Mouse (Mus musculus) kidney, embryonic 16.5 days (tissue): ENCODE results near the gene Dlx6. TPM values are rescaled to one million over a fixed set of nuclear protein-coding genes. Genes with fewer than 3 reads are reported as not detected.

Experiments
- ATAC-seq: fragments of 200-750 bp; cut with Nextera tagmentation; 2 replicates; pipeline ENCODE4 v1.8.0; 2017; ENCODE audit warnings: moderate TSS enrichment; ENCODE audit not compliant: low FRiP score, low TSS enrichment
- H3K27ac ChIP-seq: fragments of 300-500 bp; sonication (generic); 2 replicates; pipeline ENCODE4 v1.5.1; 2014; ENCODE audit warnings: low read length
- H3K27me3 ChIP-seq: fragments of 300-500 bp; sonication (generic); 2 replicates; pipeline ENCODE4 v1.6.1; 2014; ENCODE audit warnings: low read length, control low read depth, mixed read lengths; ENCODE audit not compliant: insufficient read depth
- H3K36me3 ChIP-seq: fragments of 300-500 bp; sonication (generic); 2 replicates; pipeline ENCODE4 v1.6.1; 2014; ENCODE audit warnings: low read length, control low read depth, mixed read lengths; ENCODE audit not compliant: insufficient read depth
- H3K4me1 ChIP-seq: fragments of 300-500 bp; sonication (generic); 2 replicates; pipeline ENCODE4 v1.6.1; 2014; ENCODE audit warnings: low read length, control low read depth, mixed read lengths; ENCODE audit not compliant: insufficient read depth
- H3K4me2 ChIP-seq: fragments of 300-500 bp; sonication (generic); replicated peaks from 2 replicates; pipeline ENCODE4 v1.6.1; 2014; ENCODE audit warnings: low read depth, low read length
- H3K4me3 ChIP-seq: fragments of 300-500 bp; sonication (generic); 2 replicates; pipeline ENCODE4 v1.5.1; 2014; ENCODE audit warnings: mild to moderate bottlenecking, low read length
- H3K9ac ChIP-seq: fragments of 300-500 bp; sonication (generic); replicated peaks from 2 replicates; pipeline ENCODE4 v1.6.1; 2014; ENCODE audit warnings: low read length
- H3K9me3 ChIP-seq: fragments of 300-500 bp; sonication (generic); 2 replicates; pipeline ENCODE4 v1.6.1; 2016; ENCODE audit warnings: low read length, control low read depth
- WGBS: fragments of 180-500 bp; shearing (Covaris S2); extraction: QIAGEN DNeasy Blood & Tissue Kit; methylation state at CpG from one replicate; pipeline ENCODE4 v1.1.7; 2014; 5-methylcytosine and 5-hydroxymethylcytosine counted together
- polyA plus RNA-seq: library from polyadenylated mRNA; unstranded; fragments of >200 nt; fragmentation: Nextera tagmentation; extraction: Ambion mirVana; gene quantifications from 2 replicates; pipeline ENCODE4 v1.2.1, GENCODE M21; 2015

Gene Dlx6
- polyA plus RNA-seq, 1 experiment from 2014 or later, result not detected

DNA sequence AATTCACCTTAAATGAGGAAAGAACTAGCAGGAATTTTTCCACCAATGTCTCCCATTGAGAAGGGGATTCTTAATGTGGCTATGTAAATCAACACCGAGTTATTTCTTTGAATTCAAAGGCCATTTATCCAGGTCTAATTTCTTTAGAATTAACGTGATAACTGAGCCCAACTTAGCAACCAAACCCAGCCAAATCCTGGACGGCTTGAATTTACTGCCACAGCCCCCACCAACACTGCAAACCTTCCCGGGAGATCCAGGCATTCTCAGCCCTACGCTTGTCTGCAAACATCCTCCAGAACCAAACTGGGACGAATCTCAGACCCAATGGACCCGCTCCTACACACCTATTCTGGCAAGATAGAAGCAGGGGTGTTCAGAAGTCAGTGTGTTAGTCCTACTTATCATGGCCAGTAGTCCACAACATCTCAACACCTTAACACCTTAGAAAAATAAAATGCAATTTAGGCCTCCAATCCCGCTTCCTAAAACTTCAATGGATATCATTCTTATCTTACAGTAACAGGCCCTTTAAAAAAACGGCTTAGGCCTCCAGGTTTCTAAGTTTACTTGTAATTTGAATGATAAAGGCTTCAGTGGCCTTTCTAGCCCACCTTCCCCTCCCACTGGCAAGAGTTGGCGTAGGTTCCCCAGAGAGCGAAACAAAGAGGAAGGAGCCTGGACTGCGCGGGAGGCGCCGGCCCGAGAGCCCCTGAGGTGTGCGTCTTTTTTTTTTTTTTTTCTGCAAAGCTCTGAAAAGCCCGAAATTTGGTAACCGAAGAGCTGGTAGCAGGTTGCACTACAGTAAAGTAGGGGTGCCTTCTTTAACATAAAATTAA is 3.8 kb upstream of the Dlx6 start:
- H3K4me1 ChIP-seq, result peaks cover 26% of the 10 kb centered on the region
- no peak overlapping the region for H3K9ac ChIP-seq
- H3K27ac ChIP-seq, result no peak overlapping the region
- no peak overlapping the region for H3K4me2 ChIP-seq
- WGBS, result 2% methylated on average over 19 of the region's 19 CpGs
- peaks cover 92% of the 10 kb centered on the region for H3K27me3 ChIP-seq
- no peaks in the 10 kb centered on the region for H3K36me3 ChIP-seq
- H3K4me3 ChIP-seq, result peak overlapping the region; percentile 15; the same call in 1 of the 2 replicates
- ATAC-seq, result no peak
- no peaks in the 10 kb centered on the region for H3K9me3 ChIP-seq

DNA sequence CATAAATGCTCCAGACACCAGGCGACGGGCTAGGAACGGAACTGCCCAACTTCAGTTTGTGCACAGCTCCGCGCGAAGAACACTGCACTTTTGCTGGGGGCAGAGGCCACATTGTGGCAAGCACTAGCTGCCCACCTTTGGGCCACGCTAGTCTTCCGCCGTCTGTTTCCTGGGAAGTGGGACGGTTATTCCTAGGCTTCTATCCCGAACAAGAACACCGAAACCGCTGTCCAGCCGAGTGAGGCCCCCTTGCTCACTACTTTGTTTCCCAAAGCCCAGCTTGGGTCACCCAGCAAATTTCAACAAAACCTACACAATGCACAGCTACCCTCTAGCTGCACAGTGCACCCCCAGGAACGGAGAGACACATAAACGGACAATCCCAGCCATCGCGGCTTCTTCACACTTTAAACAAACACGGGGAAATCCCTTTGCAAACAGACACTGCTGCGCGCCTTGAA is 3.2 kb upstream of the Dlx6 start:
- Histone ChIP-seq H3K9ac (no peak overlapping the region), H3K4me1 (peaks cover 26% of the 10 kb centered on the region), H3K4me2 (no peak overlapping the region), H3K27me3 (peaks cover 91% of the 10 kb centered on the region), H3K36me3 (no peaks in the 10 kb centered on the region), H3K9me3 (no peaks in the 10 kb centered on the region), H3K27ac (no peak overlapping the region), H3K4me3 (peak overlapping the region; percentile 15; the same call in 1 of the 2 replicates)
- ATAC-seq, result no peak
- WGBS, result under 1% methylated on average over 21 of the region's 21 CpGs

DNA sequence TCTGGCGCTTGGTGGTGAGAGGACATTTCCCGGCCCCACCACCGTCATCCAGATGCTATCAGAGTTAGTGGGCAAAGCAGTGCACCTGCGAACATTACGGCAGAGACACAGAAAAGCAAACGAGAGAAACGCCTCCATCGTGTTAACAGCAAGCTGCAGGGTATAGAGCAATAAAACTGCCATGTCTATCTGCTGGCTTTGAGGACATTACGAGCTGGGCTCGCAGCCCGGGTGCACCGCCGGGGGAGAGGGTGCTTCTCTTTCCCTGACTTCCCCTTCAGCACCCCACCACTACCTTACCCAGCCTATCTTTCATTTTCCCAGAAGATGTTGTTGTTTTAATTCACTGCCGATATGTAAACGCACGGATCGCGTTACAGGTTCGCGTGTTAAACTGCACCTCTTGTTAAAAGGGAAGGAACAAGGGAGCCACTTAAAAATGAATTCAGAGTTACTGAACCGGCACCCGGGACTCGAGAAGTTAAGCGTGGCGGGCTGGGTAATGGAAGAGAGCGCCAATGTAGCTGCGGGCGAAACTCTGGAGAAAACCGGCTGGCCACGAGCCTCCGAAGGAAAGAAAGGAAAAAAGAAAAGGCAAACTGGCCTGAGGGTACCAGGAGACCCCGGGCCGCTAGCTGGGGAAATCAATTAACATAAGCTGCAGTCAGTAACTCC is 2.6 kb upstream of the Dlx6 start:
- H3K4me2 ChIP-seq, result peak overlapping the region; percentile 29

DNA sequence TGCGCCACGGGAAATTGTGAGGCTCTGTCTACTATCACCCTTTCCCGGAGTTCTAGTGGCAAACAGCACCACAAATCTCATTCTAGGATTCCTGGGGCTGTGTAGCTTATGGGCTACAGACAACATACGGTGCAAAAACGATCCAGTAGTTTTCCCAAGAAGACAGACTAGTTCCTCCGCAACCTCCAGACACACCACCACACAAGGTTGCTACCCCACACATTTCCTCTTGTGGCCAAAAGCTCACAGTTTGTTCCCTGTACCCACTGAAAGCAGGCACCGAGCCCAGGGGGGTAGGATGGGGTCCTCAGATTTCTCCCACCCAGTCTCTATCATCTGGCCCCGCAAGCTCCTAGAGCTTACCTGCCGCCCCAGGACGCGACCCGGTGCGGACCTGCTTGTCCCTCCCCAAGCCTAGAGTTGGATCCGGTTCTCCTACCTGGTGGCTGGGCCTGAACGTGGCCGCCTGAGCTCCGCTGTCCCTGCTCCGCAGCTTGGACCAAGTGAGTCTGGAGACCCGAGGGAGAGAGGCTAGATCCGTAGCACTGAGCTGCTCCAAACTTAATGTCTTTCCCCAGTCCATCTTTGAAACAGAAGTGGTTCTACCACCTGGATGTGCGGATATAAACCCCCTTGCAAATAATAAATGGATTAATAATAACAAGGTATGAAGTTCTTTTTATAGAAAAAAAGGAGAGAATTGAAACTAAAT is 1.9 kb upstream of the Dlx6 start:
- Histone ChIP-seq H3K36me3 (no peaks in the 10 kb centered on the region), H3K4me3 (no peak overlapping the region), H3K4me2 (peak overlapping the region; percentile 29; the same call in 1 of the 2 replicates), H3K9me3 (no peaks in the 10 kb centered on the region), H3K27me3 (peaks cover 91% of the 10 kb centered on the region), H3K9ac (no peak overlapping the region), H3K27ac (no peak overlapping the region), H3K4me1 (peaks cover 26% of the 10 kb centered on the region)
- ATAC-seq, result no peak
- under 1% methylated on average over 21 of the region's 21 CpGs for WGBS

More for the DNA sequence above, 2.6 kb upstream of the Dlx6 start:
- Histone ChIP-seq H3K4me3 (peak overlapping the region; percentile 15), H3K27me3 (peaks cover 91% of the 10 kb centered on the region), H3K9ac (no peak overlapping the region), H3K9me3 (no peaks in the 10 kb centered on the region), H3K36me3 (no peaks in the 10 kb centered on the region), H3K27ac (no peak overlapping the region), H3K4me1 (peaks cover 26% of the 10 kb centered on the region)
- under 1% methylated on average over 33 of the region's 33 CpGs for WGBS
- ATAC-seq, result no peak

DNA sequence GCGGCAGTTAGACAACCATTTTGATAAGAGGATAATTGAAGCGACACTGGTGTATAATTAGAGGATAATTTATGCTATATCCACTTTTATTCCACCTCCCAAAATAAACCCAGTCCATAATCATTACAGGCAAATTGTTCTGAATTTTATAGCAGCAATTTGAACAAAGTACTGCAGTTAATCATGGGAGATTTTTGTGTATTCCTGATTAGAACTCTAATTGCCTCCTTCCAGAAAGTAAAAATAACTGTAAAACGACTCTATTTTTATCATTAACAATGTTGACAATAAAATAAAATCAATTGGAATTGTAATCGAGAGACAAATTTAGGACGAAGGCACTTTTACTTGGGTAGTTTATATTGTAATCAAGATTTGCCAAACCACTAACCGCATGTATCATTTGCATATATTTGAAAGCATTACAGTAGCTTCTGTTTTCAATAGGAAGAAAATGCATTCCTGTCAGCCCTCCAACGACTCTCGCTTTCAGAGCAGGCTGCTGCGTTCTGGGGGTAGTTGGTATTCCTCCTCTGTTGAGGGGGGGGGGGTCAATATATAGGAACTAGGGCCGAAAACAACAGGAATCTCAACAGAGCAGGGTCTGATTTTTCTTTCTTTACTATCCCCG is 1.2 kb upstream of the Dlx6 start:
- WGBS, result 3% methylated on average over 11 of the region's 11 CpGs
- Histone ChIP-seq H3K27me3 (peaks cover 90% of the 10 kb centered on the region), H3K9ac (no peak overlapping the region), H3K9me3 (no peaks in the 10 kb centered on the region), H3K4me3 (no peak overlapping the region; the same call in 1 of the 2 replicates), H3K36me3 (no peaks in the 10 kb centered on the region), H3K4me2 (no peak overlapping the region), H3K4me1 (peaks cover 26% of the 10 kb centered on the region), H3K27ac (no peak overlapping the region)
- no peak for ATAC-seq

DNA sequence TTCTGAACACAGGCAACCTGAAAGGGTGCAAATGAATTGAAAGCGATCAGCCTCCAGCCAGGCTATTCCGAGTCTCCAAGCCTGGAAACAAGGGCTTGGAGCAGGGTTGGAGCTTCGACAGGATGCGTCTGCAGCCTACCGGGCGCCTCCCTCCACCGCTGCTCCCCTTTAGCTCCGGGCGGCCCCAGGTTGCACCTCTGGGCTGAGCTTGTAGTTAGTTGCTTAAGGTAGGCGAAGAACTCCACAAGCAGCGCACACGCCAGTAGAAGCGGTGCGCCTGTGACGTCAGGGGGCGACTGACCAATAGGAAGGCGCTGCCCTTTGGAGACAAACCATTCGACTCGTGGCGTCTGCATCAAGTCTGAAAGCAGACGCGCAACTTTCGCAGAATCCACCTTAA is 523 bp upstream of the Dlx6 start:
- H3K36me3 ChIP-seq, result no peaks in the 10 kb centered on the region
- WGBS, result under 1% methylated on average over 23 of the region's 23 CpGs
- peak; percentile 53; the same call in 1 of the 2 replicates for ATAC-seq
- H3K9me3 ChIP-seq, result no peaks in the 10 kb centered on the region
- peak overlapping the region; percentile 69 for H3K4me2 ChIP-seq
- H3K27me3 ChIP-seq, result peaks cover 90% of the 10 kb centered on the region
- H3K4me1 ChIP-seq, result peaks cover 26% of the 10 kb centered on the region
- no peak overlapping the region for H3K9ac ChIP-seq
- H3K4me3 ChIP-seq, result peak overlapping the region; percentile 43
- H3K27ac ChIP-seq, result no peak overlapping the region

DNA sequence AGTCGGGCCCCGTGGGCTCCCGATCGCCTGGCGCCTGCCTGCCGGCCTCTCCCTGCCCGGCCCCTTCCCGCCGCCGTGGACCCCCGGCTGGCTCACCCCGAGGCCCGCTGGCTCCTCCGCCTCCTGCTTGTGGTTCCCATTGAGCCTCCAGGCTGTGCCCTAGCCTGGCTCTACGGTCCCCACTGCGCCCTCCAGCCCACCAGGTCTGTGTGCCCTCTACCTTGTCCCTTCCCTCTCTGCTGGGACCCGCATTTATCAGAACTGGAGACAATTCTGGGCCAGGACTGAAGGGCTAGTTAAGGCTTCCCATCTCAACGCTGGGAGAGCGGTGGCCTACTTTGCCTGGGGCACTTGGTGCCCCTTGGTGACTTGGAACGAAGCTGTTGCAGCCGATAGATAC is 821 bp downstream of the Dlx6 start:
- under 1% methylated on average over 21 of the region's 21 CpGs for WGBS
- Histone ChIP-seq H3K9ac (no peak overlapping the region), H3K4me3 (peak overlapping the region; percentile 43), H3K36me3 (no peaks in the 10 kb centered on the region), H3K4me2 (peak overlapping the region; percentile 69), H3K4me1 (peaks cover 26% of the 10 kb centered on the region), H3K27ac (no peak overlapping the region), H3K27me3 (peaks cover 84% of the 10 kb centered on the region), H3K9me3 (no peaks in the 10 kb centered on the region)
- ATAC-seq, result peak; percentile 56

DNA sequence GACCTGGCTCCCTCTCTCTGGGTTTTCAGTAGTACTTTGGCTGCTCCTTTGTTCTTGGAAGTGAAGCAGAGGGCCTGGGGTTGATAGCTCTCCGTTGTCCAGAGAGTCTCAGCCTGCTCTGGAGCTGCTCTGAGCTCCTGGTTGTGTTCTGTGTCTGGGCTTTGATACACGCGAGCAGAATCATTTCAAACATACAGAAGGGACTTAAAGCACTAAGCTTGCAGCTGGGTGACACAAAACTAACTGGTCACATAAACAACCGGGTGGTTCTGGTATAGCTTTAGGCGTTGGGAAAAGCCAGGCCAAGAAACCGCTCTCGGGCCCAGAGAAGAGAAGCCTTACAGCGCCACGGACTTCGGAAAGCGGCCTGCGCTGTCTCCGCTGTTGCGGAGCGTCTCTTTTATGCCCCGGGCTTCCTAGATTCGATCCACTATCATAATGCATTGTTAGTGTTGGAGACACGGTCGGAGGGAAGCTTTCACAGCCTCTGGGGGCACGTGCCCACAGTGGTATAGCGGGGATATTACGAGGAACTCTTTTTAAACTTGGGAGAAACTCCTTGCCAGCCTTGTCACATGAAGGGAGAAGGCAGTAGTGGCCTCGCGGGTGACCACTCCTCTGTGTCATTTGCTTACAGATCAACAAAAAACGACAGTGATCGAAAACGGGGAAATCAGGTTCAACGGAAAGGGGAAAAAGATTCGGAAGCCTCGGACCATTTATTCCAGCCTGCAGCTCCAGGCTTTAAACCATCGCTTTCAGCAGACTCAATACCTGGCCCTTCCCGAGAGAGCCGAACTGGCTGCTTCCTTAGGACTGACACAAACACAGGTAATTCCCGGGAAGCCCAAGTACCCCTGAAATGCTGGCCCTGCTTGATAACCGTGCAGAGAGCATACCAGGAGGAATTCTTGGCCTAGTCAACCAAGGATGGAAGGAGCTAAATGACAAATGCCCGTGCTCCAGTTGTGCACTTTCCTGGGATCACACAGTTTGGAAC is 1.6 kb downstream of the Dlx6 start:
- H3K36me3 ChIP-seq, result no peaks in the 10 kb centered on the region
- H3K27me3 ChIP-seq, result peaks cover 83% of the 10 kb centered on the region
- H3K27ac ChIP-seq, result no peak overlapping the region
- 3% methylated on average over 36 of the region's 36 CpGs for WGBS
- H3K4me1 ChIP-seq, result peaks cover 26% of the 10 kb centered on the region
- no peak for ATAC-seq
- H3K4me2 ChIP-seq, result no peak overlapping the region
- no peaks in the 10 kb centered on the region for H3K9me3 ChIP-seq
- no peak overlapping the region for H3K4me3 ChIP-seq
- H3K9ac ChIP-seq, result no peak overlapping the region
